Mouse (Mus musculus) activated CD4-positive, CD25-positive, alpha-beta regulatory T cell, adult 4 months (primary cell): ENCODE measurements around the gene Tm4sf20. TPM values are rescaled to one million over a fixed set of nuclear protein-coding genes. Genes with fewer than 3 reads are reported as not detected.

Experiments
- polyA plus RNA-seq, 2 experiments: library from polyadenylated mRNA; unstranded; fragments of 100-300 nt; shearing (Covaris generic); gene quantifications; one replicate each; pipeline ENCODE4 v1.2.1; 2017

The Tm4sf20 gene
- polyA plus RNA-seq, 2 experiments from 2014 or later = 0.81 TPM; not detected in 1

Other genes with a start within 250 kb of the Tm4sf20 start
- under 1 TPM; 0.11 to 0.12 TPM for gene Col4a4, start 181.6 kb downstream of the Tm4sf20 start, polyA plus RNA-seq
- gene Col4a3, start 181.5 kb downstream of the Tm4sf20 start, polyA plus RNA-seq = under 1 TPM in 1 of 2 experiments, not detected in 1; 0.05 TPM
- 100 to 1,000 TPM in 1 of 2 experiments, 10 to 100 TPM in 1; 94.7 to 117 TPM for gene Mff, start 43.6 kb downstream of the Tm4sf20 start, polyA plus RNA-seq
- not detected for gene Gm47791, start 2.8 kb upstream of the Tm4sf20 start, polyA plus RNA-seq
- 10 to 100 TPM; 37.1 to 42.3 TPM for gene Agfg1, start 71.0 kb upstream of the Tm4sf20 start, polyA plus RNA-seq
- 1 to 10 TPM; 1.6 to 2.5 TPM for gene A030005L19Rik, start 144.9 kb upstream of the Tm4sf20 start, polyA plus RNA-seq
- not detected for gene A030014E15Rik, start 156.5 kb upstream of the Tm4sf20 start, polyA plus RNA-seq
- not detected for gene Gm6217, start 162.9 kb upstream of the Tm4sf20 start, polyA plus RNA-seq
- gene A030003K21Rik, start 174.9 kb upstream of the Tm4sf20 start, polyA plus RNA-seq = not detected
- gene Gm7544, start 187.6 kb upstream of the Tm4sf20 start, polyA plus RNA-seq = not detected
- gene Gm47955, start 191.8 kb upstream of the Tm4sf20 start, polyA plus RNA-seq = not detected
- not detected for gene Gm47959, start 232.1 kb upstream of the Tm4sf20 start, polyA plus RNA-seq